Mouse (Mus musculus): ENCODE results near the gene Sgtb. TPM values are rescaled to one million over a fixed set of nuclear protein-coding genes. Genes with fewer than 3 reads are reported as not detected.

Gene Sgtb
- polyA plus RNA-seq, 1 experiment from 2014 or later: 4.9 TPM

- Histone ChIP-seq H3K9ac (no peak overlapping the region), H3K4me1 (peaks cover 15% of the 10 kb centered on the region), H3K27ac (no peak overlapping the region), H3K27me3 (no peaks in the 10 kb centered on the region), H3K36me3 (no peaks in the 10 kb centered on the region), H3K9me3 (no peaks in the 10 kb centered on the region), H3K4me2 (no peak overlapping the region), H3K4me3 (no peak overlapping the region)
- 64% methylated on average over 12 of the region's 12 CpGs for WGBS
- ATAC-seq (ENCODE audit: insufficient number of reproducible peaks, low FRiP score, low TSS enrichment, low read depth): no peak
These were observed 2.8 kb downstream of the Sgtb start for GRCm38 (mm10) chr13:104112266-104112900.

- no peak for ATAC-seq (ENCODE audit: insufficient number of reproducible peaks, low FRiP score, low TSS enrichment, low read depth)
- Histone ChIP-seq H3K27me3 (no peaks in the 10 kb centered on the region), H3K9ac (no peak overlapping the region), H3K36me3 (no peaks in the 10 kb centered on the region; the same call in 1 of the 2 replicates), H3K4me2 (no peak overlapping the region), H3K27ac (no peak overlapping the region), H3K4me3 (no peak overlapping the region), H3K9me3 (no peaks in the 10 kb centered on the region), H3K4me1 (peaks cover 11% of the 10 kb centered on the region)
- WGBS: 95% methylated on average over 4 of the region's 4 CpGs
These were observed 4.2 kb downstream of the Sgtb start for GRCm38 (mm10) chr13:104113782-104114181.

DNA sequence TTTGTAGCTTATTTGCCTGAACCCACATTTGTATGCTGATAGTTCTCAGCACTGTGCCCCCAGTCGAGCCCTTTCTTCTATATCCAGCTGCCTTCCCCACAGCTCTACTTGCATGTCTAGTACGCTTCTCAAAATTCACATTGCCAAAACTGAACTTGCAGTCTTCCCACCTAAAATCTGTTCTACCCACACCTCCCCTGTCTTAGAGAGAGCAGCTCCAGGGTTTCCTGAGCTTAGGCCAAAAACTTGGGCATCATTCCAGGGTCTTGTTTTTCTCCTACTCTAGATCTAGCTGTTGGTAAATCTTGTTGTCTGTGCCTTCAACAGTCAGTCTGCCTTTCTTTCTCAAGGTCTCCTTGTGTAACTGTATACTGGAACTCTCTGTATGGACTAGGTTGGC lies 5.3 kb downstream of the Sgtb start:
- no peak for ATAC-seq (ENCODE audit: insufficient number of reproducible peaks, low FRiP score, low TSS enrichment, low read depth)

GRCm38 (mm10) chr13:104122078-104122840 lies 12.7 kb downstream of the Sgtb start:
- no peak overlapping the region for H3K4me2 ChIP-seq
- WGBS: 56% methylated on average over 17 of the region's 17 CpGs
- ATAC-seq (ENCODE audit: insufficient number of reproducible peaks, low FRiP score, low TSS enrichment, low read depth): no peak

More for the DNA sequence above, 5.3 kb downstream of the Sgtb start:
- no peaks in the 10 kb centered on the region; the same call in 1 of the 2 replicates for H3K36me3 ChIP-seq
- no peaks in the 10 kb centered on the region for H3K9me3 ChIP-seq
- H3K9ac ChIP-seq: no peak overlapping the region
- 90% methylated on average over 2 of the region's 2 CpGs for WGBS
- no peak overlapping the region for H3K27ac ChIP-seq
- no peak overlapping the region for H3K4me3 ChIP-seq
- peaks cover 5% of the 10 kb centered on the region for H3K4me1 ChIP-seq
- H3K27me3 ChIP-seq: no peaks in the 10 kb centered on the region
- no peak overlapping the region for H3K4me2 ChIP-seq

GRCm38 (mm10) chr13:104123662-104124381 lies 14.3 kb downstream of the Sgtb start:
- Histone ChIP-seq H3K4me2 (no peak overlapping the region), H3K36me3 (no peaks in the 10 kb centered on the region), H3K4me3 (no peak overlapping the region), H3K27me3 (no peaks in the 10 kb centered on the region), H3K27ac (no peak overlapping the region), H3K9me3 (no peaks in the 10 kb centered on the region), H3K4me1 (no peaks in the 10 kb centered on the region), H3K9ac (no peak overlapping the region)
- WGBS: 89% methylated on average over 20 of the region's 20 CpGs
- no peak for ATAC-seq (ENCODE audit: insufficient number of reproducible peaks, low FRiP score, low TSS enrichment, low read depth)

More at GRCm38 (mm10) chr13:104122078-104122840, 12.7 kb downstream of the Sgtb start:
- Histone ChIP-seq H3K9ac (no peak overlapping the region), H3K36me3 (no peaks in the 10 kb centered on the region; the same call in 1 of the 2 replicates), H3K4me3 (no peak overlapping the region), H3K27me3 (no peaks in the 10 kb centered on the region), H3K9me3 (no peaks in the 10 kb centered on the region), H3K4me1 (no peaks in the 10 kb centered on the region), H3K27ac (no peak overlapping the region)

GRCm38 (mm10) chr13:104132561-104132960 lies 23.0 kb downstream of the Sgtb start:
- no peak overlapping the region for H3K27ac ChIP-seq
- H3K36me3 ChIP-seq: peaks cover 17% of the 10 kb centered on the region
- no peaks in the 10 kb centered on the region for H3K9me3 ChIP-seq
- no peak overlapping the region for H3K9ac ChIP-seq
- 93% methylated on average over 2 of the region's 2 CpGs for WGBS
- no peak for ATAC-seq (ENCODE audit: insufficient number of reproducible peaks, low FRiP score, low TSS enrichment, low read depth)
- no peaks in the 10 kb centered on the region for H3K4me1 ChIP-seq
- no peak overlapping the region for H3K4me3 ChIP-seq
- H3K4me2 ChIP-seq: no peak overlapping the region
- no peaks in the 10 kb centered on the region for H3K27me3 ChIP-seq

- no peak overlapping the region for H3K9ac ChIP-seq
These were observed 25.1 kb downstream of the Sgtb start for GRCm38 (mm10) chr13:104134510-104135085.

GRCm38 (mm10) chr13:104139369-104140209 lies 30.0 kb downstream of the Sgtb start:
- Histone ChIP-seq H3K9ac (no peak overlapping the region), H3K36me3 (peaks cover 51% of the 10 kb centered on the region), H3K4me3 (no peak overlapping the region), H3K27me3 (no peaks in the 10 kb centered on the region), H3K4me2 (no peak overlapping the region), H3K27ac (no peak overlapping the region), H3K4me1 (no peaks in the 10 kb centered on the region), H3K9me3 (no peaks in the 10 kb centered on the region)
- ATAC-seq (ENCODE audit: insufficient number of reproducible peaks, low FRiP score, low TSS enrichment, low read depth): no peak
- 39% methylated on average over 13 of the region's 13 CpGs for WGBS

More at GRCm38 (mm10) chr13:104134510-104135085, 25.1 kb downstream of the Sgtb start:
- no peaks in the 10 kb centered on the region for H3K9me3 ChIP-seq
- no peaks in the 10 kb centered on the region for H3K4me1 ChIP-seq
- H3K27me3 ChIP-seq: no peaks in the 10 kb centered on the region
- ATAC-seq (ENCODE audit: insufficient number of reproducible peaks, low FRiP score, low TSS enrichment, low read depth): no peak
- H3K4me3 ChIP-seq: no peak overlapping the region
- no peak overlapping the region for H3K4me2 ChIP-seq
- 81% methylated on average over 4 of the region's 4 CpGs for WGBS
- H3K27ac ChIP-seq: no peak overlapping the region
- H3K36me3 ChIP-seq: peaks cover 24% of the 10 kb centered on the region

GRCm38 (mm10) chr13:104144871-104145270 lies 35.3 kb downstream of the Sgtb start:
- no peak overlapping the region for H3K4me3 ChIP-seq
- no peak overlapping the region for H3K27ac ChIP-seq
- H3K9ac ChIP-seq: no peak overlapping the region
- H3K9me3 ChIP-seq: no peaks in the 10 kb centered on the region
- WGBS: 90% methylated on average over 9 of the region's 9 CpGs
- no peaks in the 10 kb centered on the region for H3K4me1 ChIP-seq
- no peaks in the 10 kb centered on the region for H3K27me3 ChIP-seq
- H3K36me3 ChIP-seq: peaks cover 82% of the 10 kb centered on the region
- ATAC-seq (ENCODE audit: insufficient number of reproducible peaks, low FRiP score, low TSS enrichment, low read depth): no peak
- H3K4me2 ChIP-seq: no peak overlapping the region

GRCm38 (mm10) chr13:104145646-104146045 lies 36.1 kb downstream of the Sgtb start:
- Histone ChIP-seq H3K9ac (no peak overlapping the region), H3K4me2 (no peak overlapping the region), H3K27ac (no peak overlapping the region), H3K27me3 (no peaks in the 10 kb centered on the region), H3K36me3 (peaks cover 74% of the 10 kb centered on the region), H3K4me3 (no peak overlapping the region), H3K9me3 (no peaks in the 10 kb centered on the region), H3K4me1 (no peaks in the 10 kb centered on the region)
- WGBS: 94% methylated on average over 3 of the region's 3 CpGs
- ATAC-seq (ENCODE audit: insufficient number of reproducible peaks, low FRiP score, low TSS enrichment, low read depth): no peak

DNA sequence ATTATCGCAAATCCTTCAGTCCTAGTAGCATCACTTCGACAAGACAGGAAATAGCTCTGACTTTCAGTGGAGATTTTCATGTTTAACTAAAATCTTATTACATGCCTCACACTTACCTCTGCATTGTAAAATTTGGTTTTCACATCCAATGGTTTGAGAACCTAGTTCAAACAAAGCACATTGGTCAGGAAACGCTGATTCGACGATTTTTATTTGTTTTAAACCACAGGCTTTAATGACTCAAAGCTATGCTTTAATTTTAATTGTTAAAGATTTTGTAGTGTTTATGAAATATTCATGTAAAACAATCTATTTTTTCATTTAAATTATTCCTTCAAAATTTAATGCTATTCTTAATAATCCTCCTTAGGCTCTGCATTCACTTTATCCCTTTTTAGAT lies 44.6 kb downstream of the Sgtb start:
- Histone ChIP-seq H3K4me2 (no peak overlapping the region), H3K9ac (no peak overlapping the region), H3K4me3 (no peak overlapping the region), H3K27ac (no peak overlapping the region), H3K4me1 (no peaks in the 10 kb centered on the region), H3K9me3 (no peaks in the 10 kb centered on the region), H3K27me3 (no peaks in the 10 kb centered on the region), H3K36me3 (peaks cover 38% of the 10 kb centered on the region)
- WGBS: 88% methylated on average over 5 of the region's 5 CpGs
- ATAC-seq (ENCODE audit: insufficient number of reproducible peaks, low FRiP score, low TSS enrichment, low read depth): no peak
